Mouse (Mus musculus): Measurements from ENCODE around the gene Trmt11. TPM values are rescaled to one million over a fixed set of nuclear protein-coding genes. Genes with fewer than 3 reads are reported as not detected.
"Not testable (repeated sequence)": the region's sequence is repeated elsewhere in the genome, so short reads cannot be mapped to it uniquely, and the experiment has no call there.

The Trmt11 gene
- polyA plus RNA-seq, 2 experiments, result 9.9 to 24.8 TPM

- Histone ChIP-seq H3K4me2 (replicated peaks; ENCODE audit: low read depth, low read length, severe bottlenecking) (no peak overlapping the region), H3K4me3 (replicated peaks; ENCODE audit: low read length) (no peak overlapping the region), H3K9me3 (ENCODE audit: control insufficient read depth, low read length) (no peaks in the 10 kb centered on the region), H3K36me3 (ENCODE audit: control insufficient read depth, insufficient read depth, low read length) (no peaks in the 10 kb centered on the region), H3K4me1 (ENCODE audit: control insufficient read depth, insufficient read depth, low read length) (no peaks in the 10 kb centered on the region), H3K27ac (replicated peaks; ENCODE audit: low read depth, low read length) (no peak overlapping the region), H3K9ac (ENCODE audit: low read depth, low read length, severe bottlenecking) (no peak overlapping the region), H3K27me3 (ENCODE audit: control insufficient read depth, insufficient read depth, low read length) (no peaks in the 10 kb centered on the region)
- DNase-seq (ENCODE audit: low spot score) (no peak), ATAC-seq (ENCODE audit: low FRiP score, low read depth) (no peak)
- no peak for TF ChIP-seq POLR2A (IDR thresholded peaks at IDR 0.05; ENCODE audit: borderline replicate concordance, extremely low read depth, insufficient read depth, insufficient read length)
- WGBS, result 77% methylated on average over 2 of the region's 2 CpGs
Measured at GRCm38 (mm10) chr10:30517224-30517623, 83.3 kb downstream of the Trmt11 start.

- ATAC-seq (ENCODE audit: low FRiP score, low read depth) (no peak), DNase-seq (ENCODE audit: low spot score) (no peak)
- WGBS, result 70% methylated on average over 3 of the region's 3 CpGs
- H3K9me3 ChIP-seq (ENCODE audit: control insufficient read depth, low read length), result no peaks in the 10 kb centered on the region
- no peak overlapping the region for H3K4me2 ChIP-seq (replicated peaks; ENCODE audit: low read depth, low read length, severe bottlenecking)
- TF ChIP-seq POLR2A (IDR thresholded peaks at IDR 0.05; ENCODE audit: borderline replicate concordance, extremely low read depth, insufficient read depth, insufficient read length), result no peak
- no peaks in the 10 kb centered on the region for H3K27me3 ChIP-seq (ENCODE audit: control insufficient read depth, insufficient read depth, low read length)
- H3K4me1 ChIP-seq (ENCODE audit: control insufficient read depth, insufficient read depth, low read length), result no peaks in the 10 kb centered on the region
- H3K4me3 ChIP-seq (replicated peaks; ENCODE audit: low read length), result no peak overlapping the region
- H3K9ac ChIP-seq (ENCODE audit: low read depth, low read length, severe bottlenecking), result no peak overlapping the region
- no peak overlapping the region for H3K27ac ChIP-seq (replicated peaks; ENCODE audit: low read depth, low read length)
- H3K36me3 ChIP-seq (ENCODE audit: control insufficient read depth, insufficient read depth, low read length), result no peaks in the 10 kb centered on the region
Measured at GRCm38 (mm10) chr10:30516771-30517170, 83.8 kb downstream of the Trmt11 start.

- ATAC-seq (ENCODE audit: low FRiP score, low read depth) (no peak), DNase-seq (ENCODE audit: low spot score) (no peak)
- no peak overlapping the region for H3K27ac ChIP-seq (replicated peaks; ENCODE audit: low read depth, low read length)
- no peaks in the 10 kb centered on the region for H3K9me3 ChIP-seq (ENCODE audit: control insufficient read depth, low read length)
- no peak for TF ChIP-seq POLR2A (IDR thresholded peaks at IDR 0.05; ENCODE audit: borderline replicate concordance, extremely low read depth, insufficient read depth, insufficient read length)
- no peaks in the 10 kb centered on the region for H3K4me1 ChIP-seq (ENCODE audit: control insufficient read depth, insufficient read depth, low read length)
- H3K4me3 ChIP-seq (replicated peaks; ENCODE audit: low read length), result no peak overlapping the region
- H3K36me3 ChIP-seq (ENCODE audit: control insufficient read depth, insufficient read depth, low read length), result no peaks in the 10 kb centered on the region
- H3K27me3 ChIP-seq (ENCODE audit: control insufficient read depth, insufficient read depth, low read length), result no peaks in the 10 kb centered on the region
- H3K4me2 ChIP-seq (replicated peaks; ENCODE audit: low read depth, low read length, severe bottlenecking), result no peak overlapping the region
- H3K9ac ChIP-seq (ENCODE audit: low read depth, low read length, severe bottlenecking), result no peak overlapping the region
- WGBS, result 73% methylated on average over 2 of the region's 2 CpGs
Measured at GRCm38 (mm10) chr10:30504736-30505135, 95.8 kb downstream of the Trmt11 start.

- H3K4me1 ChIP-seq (ENCODE audit: control insufficient read depth, insufficient read depth, low read length), result no peaks in the 10 kb centered on the region
- WGBS, result 91% methylated on average over 2 of the region's 2 CpGs
- TF ChIP-seq POLR2A (IDR thresholded peaks at IDR 0.05; ENCODE audit: borderline replicate concordance, extremely low read depth, insufficient read depth, insufficient read length), result no peak
- no peak overlapping the region for H3K9ac ChIP-seq (ENCODE audit: low read depth, low read length, severe bottlenecking)
- H3K4me2 ChIP-seq (replicated peaks; ENCODE audit: low read depth, low read length, severe bottlenecking), result no peak overlapping the region
- ATAC-seq (ENCODE audit: low FRiP score, low read depth) (no peak), DNase-seq (ENCODE audit: low spot score) (no peak)
- H3K9me3 ChIP-seq (ENCODE audit: control insufficient read depth, low read length), result no peaks in the 10 kb centered on the region
- H3K27ac ChIP-seq (replicated peaks; ENCODE audit: low read depth, low read length), result no peak overlapping the region
- no peaks in the 10 kb centered on the region for H3K27me3 ChIP-seq (ENCODE audit: control insufficient read depth, insufficient read depth, low read length)
- H3K4me3 ChIP-seq (replicated peaks; ENCODE audit: low read length), result no peak overlapping the region
- no peaks in the 10 kb centered on the region for H3K36me3 ChIP-seq (ENCODE audit: control insufficient read depth, insufficient read depth, low read length)
Measured at GRCm38 (mm10) chr10:30503168-30503567, 97.4 kb downstream of the Trmt11 start.

- Histone ChIP-seq H3K4me2 (replicated peaks; ENCODE audit: low read depth, low read length, severe bottlenecking) (no peak overlapping the region), H3K9me3 (ENCODE audit: control insufficient read depth, low read length) (no peaks in the 10 kb centered on the region), H3K27me3 (ENCODE audit: control insufficient read depth, insufficient read depth, low read length) (no peaks in the 10 kb centered on the region), H3K27ac (replicated peaks; ENCODE audit: low read depth, low read length) (no peak overlapping the region), H3K4me3 (replicated peaks; ENCODE audit: low read length) (no peak overlapping the region), H3K9ac (ENCODE audit: low read depth, low read length, severe bottlenecking) (no peak overlapping the region), H3K4me1 (ENCODE audit: control insufficient read depth, insufficient read depth, low read length) (no peaks in the 10 kb centered on the region), H3K36me3 (ENCODE audit: control insufficient read depth, insufficient read depth, low read length) (no peaks in the 10 kb centered on the region)
- no peak for ATAC-seq (ENCODE audit: low FRiP score, low read depth)
- no peak for DNase-seq (ENCODE audit: low spot score)
- WGBS, result 79% methylated on average over 1 of the region's 1 CpGs
- no peak for TF ChIP-seq POLR2A (IDR thresholded peaks at IDR 0.05; ENCODE audit: borderline replicate concordance, extremely low read depth, insufficient read depth, insufficient read length)
Measured at GRCm38 (mm10) chr10:30502718-30503117, 97.8 kb downstream of the Trmt11 start.

- WGBS, result 77% methylated on average over 19 of the region's 19 CpGs
- not testable (repeated sequence) for ATAC-seq (ENCODE audit: low FRiP score, low read depth); H3K9me3 ChIP-seq (ENCODE audit: control insufficient read depth, low read length); H3K27me3 ChIP-seq (ENCODE audit: control insufficient read depth, insufficient read depth, low read length); H3K36me3 ChIP-seq (ENCODE audit: control insufficient read depth, insufficient read depth, low read length); H3K27ac ChIP-seq (replicated peaks; ENCODE audit: low read depth, low read length); H3K4me1 ChIP-seq (ENCODE audit: control insufficient read depth, insufficient read depth, low read length); H3K4me3 ChIP-seq (replicated peaks; ENCODE audit: low read length); DNase-seq (ENCODE audit: low spot score); H3K9ac ChIP-seq (ENCODE audit: low read depth, low read length, severe bottlenecking); H3K4me2 ChIP-seq (replicated peaks; ENCODE audit: low read depth, low read length, severe bottlenecking)
Measured at GRCm38 (mm10) chr10:30498223-30498622, 102.3 kb downstream of the Trmt11 start.

Other genes starting within 250 kb of the Trmt11 start
- gene Hint3, start 28.9 kb upstream of the Trmt11 start, polyA plus RNA-seq (2012; rRNA removed), result 8.7 and 9.5 TPM in 2 replicates
- 18.5 and 20.1 TPM in 2 replicates for gene Hint3, start 28.9 kb upstream of the Trmt11 start, polyA plus RNA-seq (2014; fragmentation: Nextera tagmentation; extraction: Ambion mirVana)
- 8.3 and 9.0 TPM in 2 replicates for gene Ncoa7, start 202.6 kb upstream of the Trmt11 start, polyA plus RNA-seq (2012; rRNA removed)
- 7.6 and 8.0 TPM in 2 replicates for gene Ncoa7, start 202.6 kb upstream of the Trmt11 start, polyA plus RNA-seq (2014; fragmentation: Nextera tagmentation; extraction: Ambion mirVana)
- gene Hey2, start 242.1 kb upstream of the Trmt11 start, polyA plus RNA-seq (2012; rRNA removed), result 6.1 and 9.0 TPM in 2 replicates
- 2.6 and 3.1 TPM in 2 replicates for gene Hey2, start 242.1 kb upstream of the Trmt11 start, polyA plus RNA-seq (2014; fragmentation: Nextera tagmentation; extraction: Ambion mirVana)

Measured in limb, embryonic 14.5 days (tissue).